Mouse (Mus musculus) hindbrain, embryonic 14.5 days (tissue): ENCODE data around the gene Ift27. TPM values are rescaled to one million over a fixed set of nuclear protein-coding genes. Genes with fewer than 3 reads are reported as not detected.

Experiments
- ATAC-seq: fragments of 200-750 bp; cut with Nextera tagmentation; 2 replicates; pipeline ENCODE4 v1.8.0; 2017; ENCODE audit warnings: moderate number of reproducible peaks, mild to moderate bottlenecking, moderate TSS enrichment, moderate library complexity; ENCODE audit not compliant: low FRiP score
- DNase-seq: peaks from one replicate; pipeline ENCODE4 v3.0.0-alpha.2; 2015; ENCODE audit warnings: low spot score
- H3K27ac ChIP-seq: fragments of 300-500 bp; sonication (generic); 2 replicates; pipeline ENCODE4 v1.5.1; 2014; ENCODE audit warnings: mild to moderate bottlenecking, moderate library complexity
- H3K27me3 ChIP-seq: fragments of 300-500 bp; sonication (generic); 2 replicates; pipeline ENCODE4 v1.6.1; 2014; ENCODE audit warnings: mild to moderate bottlenecking, low read length, mixed read lengths; ENCODE audit not compliant: control insufficient read depth, insufficient read depth
- H3K36me3 ChIP-seq: fragments of 300-500 bp; sonication (generic); replicated peaks from 2 replicates; pipeline ENCODE4 v1.6.1; 2014; ENCODE audit not compliant: control insufficient read depth, insufficient read depth
- H3K4me1 ChIP-seq: fragments of 300-500 bp; sonication (generic); replicated peaks from 2 replicates; pipeline ENCODE4 v1.6.1; 2014; ENCODE audit warnings: antibody characterized with exemption, low read length, mixed read lengths; ENCODE audit not compliant: control insufficient read depth, insufficient read depth
- H3K4me2 ChIP-seq: fragments of 300-500 bp; sonication (generic); replicated peaks from 2 replicates; pipeline ENCODE4 v1.6.1; 2014; ENCODE audit warnings: mild to moderate bottlenecking, moderate library complexity
- H3K4me3 ChIP-seq: fragments of 300-500 bp; sonication (generic); replicated peaks from 2 replicates; pipeline ENCODE4 v1.5.1; 2014; ENCODE audit warnings: mild to moderate bottlenecking, low read length
- H3K9ac ChIP-seq: fragments of 300-500 bp; sonication (generic); 2 replicates; pipeline ENCODE4 v1.6.1; 2014
- H3K9me3 ChIP-seq: fragments of 300-500 bp; sonication (generic); 2 replicates; pipeline ENCODE4 v1.6.1; 2016; ENCODE audit warnings: low read length; ENCODE audit not compliant: control insufficient read depth
- WGBS: fragments of 180-500 bp; shearing (Covaris S2); extraction: QIAGEN DNeasy Blood & Tissue Kit; methylation state at CpG from one replicate; pipeline ENCODE4 v1.1.7; 2014; 5-methylcytosine and 5-hydroxymethylcytosine counted together
- polyA plus RNA-seq: library from polyadenylated mRNA; unstranded; fragments of >200 nt; fragmentation: Nextera tagmentation; extraction: Ambion mirVana; gene quantifications from 2 replicates; pipeline ENCODE4 v1.2.1, GENCODE M21; 2014

The Ift27 gene
- polyA plus RNA-seq, 1 experiment from 2014 or later = 108 TPM

DNA sequence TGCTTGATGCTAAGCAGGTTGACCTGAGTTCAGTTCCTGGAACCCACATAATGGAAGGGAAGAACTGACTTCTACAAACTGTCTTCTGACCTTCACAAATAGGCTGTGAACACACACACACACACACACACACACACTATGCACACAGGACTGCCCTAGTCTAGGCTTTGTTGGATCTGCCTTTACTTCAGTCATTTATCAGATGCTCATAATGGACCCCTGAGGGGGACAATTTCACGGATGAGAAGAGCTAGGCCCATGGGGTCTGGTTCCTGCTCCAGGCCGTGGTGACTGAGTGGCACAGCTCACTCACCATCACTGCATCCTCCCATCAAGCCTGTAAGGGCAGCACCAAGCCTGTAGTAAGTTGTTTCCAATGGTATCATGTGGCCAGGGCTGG, 40.5 kb downstream of the Ift27 start:
- Histone ChIP-seq H3K4me1 (peaks cover 4% of the 10 kb centered on the region; the same call in 1 of the 2 replicates), H3K36me3 (no peaks in the 10 kb centered on the region), H3K4me3 (no peak overlapping the region), H3K9me3 (no peaks in the 10 kb centered on the region), H3K9ac (no peak overlapping the region), H3K4me2 (no peak overlapping the region), H3K27me3 (no peaks in the 10 kb centered on the region), H3K27ac (no peak overlapping the region)
- WGBS = 12% methylated on average over 2 of the region's 2 CpGs
- DNase-seq = no peak
- ATAC-seq = no peak; the same call in 1 of the 2 replicates

- H3K4me1 ChIP-seq = peaks cover 32% of the 10 kb centered on the region
- peak within 1 kb of the TSS; percentile 91 for H3K27ac ChIP-seq
- WGBS = 0% methylated on average over 33 of the region's 42 CpGs
- peak within 1 kb of the TSS; percentile 68 for H3K4me3 ChIP-seq
- H3K9ac ChIP-seq = peak within 1 kb of the TSS; percentile 85
- H3K4me2 ChIP-seq = peak within 1 kb of the TSS; percentile 67
- H3K36me3 ChIP-seq = no peaks in the 10 kb centered on the region
- ATAC-seq = peak; percentile 88
- H3K27me3 ChIP-seq = no peaks in the 10 kb centered on the region
- no peaks in the 10 kb centered on the region for H3K9me3 ChIP-seq
- peak; percentile 84 for DNase-seq
Observed at GRCm38 (mm10) chr15:78119704-78120103, 54.2 kb downstream of the Ift27 start, which contains the start of gene Cacng2. Cacng2 (minus strand) TSS chr15:78120028.

DNA sequence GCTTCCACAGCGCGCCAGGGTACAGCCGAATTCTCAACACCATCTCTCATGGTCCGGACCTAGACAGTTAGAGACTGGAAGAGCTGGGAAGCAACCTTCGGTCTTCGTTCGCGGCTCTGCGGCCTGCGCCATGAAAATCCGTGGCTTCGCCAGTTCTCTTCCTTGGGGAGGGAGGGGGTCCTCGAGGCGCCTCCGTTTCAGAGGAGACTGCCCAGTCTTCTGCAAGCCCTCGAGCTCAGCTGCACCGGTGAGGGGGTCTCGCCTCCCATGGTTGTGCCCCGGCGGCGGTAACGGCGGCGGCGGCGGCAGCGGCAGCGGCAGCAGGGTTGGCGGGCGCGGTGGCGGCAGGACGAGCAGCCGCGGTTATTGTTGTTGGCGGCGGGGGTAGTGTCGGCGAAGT, 54.7 kb downstream of the Ift27 start:
- WGBS = 4% methylated on average over 37 of the region's 39 CpGs
- peak; percentile 32 for DNase-seq
- Histone ChIP-seq H3K9me3 (no peaks in the 10 kb centered on the region), H3K4me1 (peaks cover 32% of the 10 kb centered on the region), H3K4me3 (peak overlapping the region; percentile 68), H3K9ac (peak overlapping the region; percentile 85), H3K27ac (peak overlapping the region; percentile 91), H3K4me2 (peak overlapping the region; percentile 67), H3K27me3 (no peaks in the 10 kb centered on the region), H3K36me3 (no peaks in the 10 kb centered on the region)
- peak; percentile 8; the same call in 1 of the 2 replicates for ATAC-seq

GRCm38 (mm10) chr15:78118275-78118995, 55.5 kb downstream of the Ift27 start:
- Histone ChIP-seq H3K36me3 (no peaks in the 10 kb centered on the region), H3K4me1 (peaks cover 32% of the 10 kb centered on the region), H3K27me3 (no peaks in the 10 kb centered on the region), H3K4me3 (peak overlapping the region; percentile 68), H3K9ac (peak overlapping the region; percentile 85), H3K9me3 (no peaks in the 10 kb centered on the region), H3K4me2 (peak overlapping the region; percentile 67), H3K27ac (peak overlapping the region; percentile 91)
- no peak for ATAC-seq
- 34% methylated on average over 15 of the region's 18 CpGs for WGBS
- DNase-seq = peak; percentile 43

DNA sequence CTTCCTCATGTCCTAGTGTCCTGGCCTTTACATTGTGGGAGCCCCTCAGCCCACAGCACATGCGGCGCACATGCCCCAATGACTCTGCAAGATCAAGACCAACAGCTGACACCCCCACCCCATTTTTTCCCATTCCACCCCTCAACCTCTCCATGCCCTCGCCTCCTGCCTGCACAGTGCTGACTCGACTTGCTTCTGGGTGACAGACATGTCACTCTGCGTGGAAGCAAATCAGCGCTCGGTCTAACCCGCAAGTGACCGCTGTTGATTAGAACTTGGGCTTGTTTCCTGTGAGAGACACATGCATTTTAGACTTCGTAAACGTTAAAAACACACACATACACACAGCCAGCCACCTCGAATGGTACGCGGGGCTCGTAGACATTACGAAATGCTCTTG, 56.2 kb downstream of the Ift27 start:
- peak overlapping the region; percentile 68 for H3K4me3 ChIP-seq
- 73% methylated on average over 16 of the region's 16 CpGs for WGBS
- peak overlapping the region; percentile 67 for H3K4me2 ChIP-seq
- H3K9me3 ChIP-seq = no peaks in the 10 kb centered on the region
- H3K27ac ChIP-seq = peak overlapping the region; percentile 91; the same call in 1 of the 2 replicates
- H3K27me3 ChIP-seq = no peaks in the 10 kb centered on the region
- ATAC-seq (no peak), DNase-seq (peak; percentile 25)
- peak overlapping the region; percentile 85 for H3K9ac ChIP-seq
- H3K36me3 ChIP-seq = no peaks in the 10 kb centered on the region
- H3K4me1 ChIP-seq = peaks cover 32% of the 10 kb centered on the region

GRCm38 (mm10) chr15:78116936-78117335, 57.0 kb downstream of the Ift27 start:
- peak; percentile 39 for DNase-seq
- H3K4me1 ChIP-seq = peaks cover 32% of the 10 kb centered on the region

GRCm38 (mm10) chr15:78116244-78116643, 57.7 kb downstream of the Ift27 start:
- H3K4me2 ChIP-seq = peak overlapping the region; percentile 67
- H3K27ac ChIP-seq = no peak overlapping the region
- WGBS = 60% methylated on average over 10 of the region's 10 CpGs
- H3K9ac ChIP-seq = peak overlapping the region; percentile 85
- peak overlapping the region; percentile 68 for H3K4me3 ChIP-seq
- no peaks in the 10 kb centered on the region for H3K27me3 ChIP-seq
- H3K9me3 ChIP-seq = no peaks in the 10 kb centered on the region
- peaks cover 32% of the 10 kb centered on the region for H3K4me1 ChIP-seq
- ATAC-seq (no peak), DNase-seq (no peak)
- H3K36me3 ChIP-seq = no peaks in the 10 kb centered on the region

More at GRCm38 (mm10) chr15:78116936-78117335, 57.0 kb downstream of the Ift27 start:
- H3K36me3 ChIP-seq = no peaks in the 10 kb centered on the region
- peak overlapping the region; percentile 67 for H3K4me2 ChIP-seq
- ATAC-seq = no peak
- H3K27ac ChIP-seq = peak overlapping the region; percentile 58; the same call in 1 of the 2 replicates
- peak overlapping the region; percentile 68 for H3K4me3 ChIP-seq
- no peaks in the 10 kb centered on the region for H3K9me3 ChIP-seq
- peak overlapping the region; percentile 85 for H3K9ac ChIP-seq
- no peaks in the 10 kb centered on the region for H3K27me3 ChIP-seq
- 28% methylated on average over 10 of the region's 10 CpGs for WGBS

Other genes starting within 250 kb of the Ift27 start
- gene Txn2, start 245.1 kb downstream of the Ift27 start, polyA plus RNA-seq = 207 and 216 TPM in 2 replicates
- 10.7 and 10.8 TPM in 2 replicates for gene Foxred2, start 217.4 kb downstream of the Ift27 start, polyA plus RNA-seq
- 167 and 177 TPM in 2 replicates for gene Eif3d, start 203.3 kb downstream of the Ift27 start, polyA plus RNA-seq
- gene Cacng2, start 54.1 kb downstream of the Ift27 start, polyA plus RNA-seq = 14.7 and 15.4 TPM in 2 replicates
- 6.8 and 8.7 TPM in 2 replicates for gene Pvalb, start 32.3 kb upstream of the Ift27 start, polyA plus RNA-seq
- gene Ncf4, start 70.7 kb upstream of the Ift27 start, polyA plus RNA-seq = 1.5 and 2.7 TPM in 2 replicates
- gene Csf2rb2, start 131.6 kb upstream of the Ift27 start, polyA plus RNA-seq = 0.21 and 0.33 TPM in 2 replicates
- 0.47 and 1.1 TPM in 2 replicates for gene Csf2rb, start 151.6 kb upstream of the Ift27 start, polyA plus RNA-seq
- not detected in 2 replicates for gene Tex33, start 221.8 kb upstream of the Ift27 start, polyA plus RNA-seq
- 21.4 and 23.7 TPM in 2 replicates for gene Tst, start 231.8 kb upstream of the Ift27 start, polyA plus RNA-seq
- 3.2 and 4.2 TPM in 2 replicates for gene Mpst, start 232.3 kb upstream of the Ift27 start, polyA plus RNA-seq